Mouse (Mus musculus) C2C12 (cell line): ENCODE data around the gene Pik3r6. TPM values are rescaled to one million over a fixed set of nuclear protein-coding genes. Genes with fewer than 3 reads are reported as not detected.

Experiments
- H3K27me3 ChIP-seq: one replicate; pipeline ENCODE4 v1.6.1; 2011; ENCODE audit not compliant: control insufficient read depth, insufficient read depth, insufficient read length
- H3K36me3 ChIP-seq: one replicate; pipeline ENCODE4 v1.6.1; 2011; ENCODE audit not compliant: control insufficient read depth, insufficient read depth
- H3K4me3 ChIP-seq: one replicate; pipeline ENCODE4 v1.5.1; 2011; ENCODE audit warnings: mild to moderate bottlenecking, control low read depth; ENCODE audit not compliant: poor library complexity, insufficient read depth, severe bottlenecking
- H3K79me2 ChIP-seq: one replicate; pipeline ENCODE4 v1.6.1; 2011; ENCODE audit not compliant: control insufficient read depth, insufficient read depth
- H3K79me3 ChIP-seq: one replicate; pipeline ENCODE4 v1.6.1; 2011; ENCODE audit warnings: low read depth, control low read depth
- H3ac ChIP-seq: one replicate; pipeline ENCODE3; 2011; ENCODE audit warnings: low read depth; ENCODE audit not compliant: control insufficient read depth, insufficient read length
- CEBPB ChIP-seq: IDR thresholded peaks from one replicate; pipeline ENCODE4 v1.6.1; 2011; ENCODE audit warnings: low read depth, mild to moderate bottlenecking, control low read depth, moderate library complexity
- CTCF ChIP-seq: IDR thresholded peaks from one replicate; pipeline ENCODE4 v1.5.1; 2011; ENCODE audit not compliant: control insufficient read depth, insufficient read depth, insufficient read length
- FOSL1 ChIP-seq: IDR thresholded peaks from one replicate; pipeline ENCODE4 v1.8.0; 2011; ENCODE audit warnings: mild to moderate bottlenecking, low read length; ENCODE audit not compliant: poor library complexity, insufficient read depth, severe bottlenecking
- MAX ChIP-seq: IDR thresholded peaks from one replicate; pipeline ENCODE4 v1.6.1; 2011; ENCODE audit warnings: mild to moderate bottlenecking, control low read depth
- MYOD1 ChIP-seq: IDR thresholded peaks from one replicate; pipeline ENCODE4 v1.6.1; 2011; ENCODE audit warnings: low read depth; ENCODE audit not compliant: control insufficient read depth, insufficient read length
- MYOG ChIP-seq: IDR thresholded peaks from one replicate; pipeline ENCODE4 v1.6.1; 2011; ENCODE audit not compliant: control insufficient read depth, insufficient read length; ENCODE audit errors: extremely low read depth
- USF1 ChIP-seq: IDR thresholded peaks from one replicate; pipeline ENCODE4 v1.6.1; 2011; ENCODE audit warnings: low read depth, mild to moderate bottlenecking, control low read depth, moderate library complexity
- long read RNA-seq, 2 experiments: library from polyadenylated mRNA; unstranded; transcript quantifications; one replicate each; pipeline ENCODE4 v2.0.0; 2019 to 2020
- polyA plus RNA-seq: library from polyadenylated mRNA; unstranded; fragments of >200 nt; fragmentation: generic; extraction: Trizol; gene quantifications from one replicate; pipeline ENCODE4 v1.2.1, GENCODE M21; 2012; ENCODE audit warnings: missing spikeins

The Pik3r6 gene
- polyA plus RNA-seq, result not detected
- long read RNA-seq, experiment 1, result 0 reads
- long read RNA-seq, experiment 2, result 0 reads

DNA sequence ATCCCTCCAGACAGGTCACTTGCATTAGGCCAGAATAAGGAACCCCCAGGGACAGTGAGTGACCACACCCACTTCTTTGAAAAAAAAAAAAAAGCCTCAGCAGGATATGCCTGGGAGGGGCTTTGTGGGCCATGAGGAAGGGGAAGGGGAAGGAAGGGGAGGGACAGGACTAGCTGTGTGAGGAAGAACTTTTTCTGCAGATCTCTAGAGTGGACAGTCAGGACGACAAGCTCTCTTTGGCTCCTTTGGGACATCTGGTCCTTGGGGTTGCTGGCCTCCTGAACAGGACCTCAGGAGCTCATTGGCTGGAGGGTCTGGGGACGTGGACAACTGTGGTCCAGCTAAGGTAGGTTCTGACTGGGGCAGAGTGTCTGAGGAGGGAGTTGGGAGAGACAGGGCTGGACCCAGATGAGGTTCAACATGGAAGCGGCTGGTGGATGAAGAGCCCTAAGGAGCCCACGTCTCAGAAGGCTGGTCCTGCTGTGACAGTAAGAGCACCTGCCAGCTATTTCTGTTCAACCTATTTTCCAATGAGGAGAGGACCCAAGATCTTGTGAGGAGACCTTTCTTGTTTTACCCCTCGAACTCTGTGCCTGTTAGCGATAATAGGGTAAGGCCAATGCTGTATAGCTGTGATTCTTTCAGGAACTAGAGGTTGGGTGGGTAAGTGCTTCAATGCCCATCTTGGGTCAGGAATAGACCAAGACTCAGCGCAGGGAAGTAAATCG is at the start of gene Pik3r6:
TSS of gene Pik3r6 (plus strand) at position 118 of the 728 bp plus-strand sequence.
- H3K79me2 ChIP-seq, result no peaks in the 10 kb centered on the region
- no peaks in the 10 kb centered on the region for H3K36me3 ChIP-seq
- peaks cover 35% of the 10 kb centered on the region for H3K27me3 ChIP-seq
- no peak within 1 kb of the TSS for H3ac ChIP-seq
- H3K79me3 ChIP-seq, result no peaks in the 10 kb centered on the region
- no peak for TF ChIP-seq MAX
- no peak for TF ChIP-seq USF1
- no peak for TF ChIP-seq CTCF
- TF ChIP-seq MYOG, result no peak
- no peak for TF ChIP-seq CEBPB
- TF ChIP-seq MYOD1, result no peak
- TF ChIP-seq FOSL1, result no peak
- no peak within 1 kb of the TSS for H3K4me3 ChIP-seq

DNA sequence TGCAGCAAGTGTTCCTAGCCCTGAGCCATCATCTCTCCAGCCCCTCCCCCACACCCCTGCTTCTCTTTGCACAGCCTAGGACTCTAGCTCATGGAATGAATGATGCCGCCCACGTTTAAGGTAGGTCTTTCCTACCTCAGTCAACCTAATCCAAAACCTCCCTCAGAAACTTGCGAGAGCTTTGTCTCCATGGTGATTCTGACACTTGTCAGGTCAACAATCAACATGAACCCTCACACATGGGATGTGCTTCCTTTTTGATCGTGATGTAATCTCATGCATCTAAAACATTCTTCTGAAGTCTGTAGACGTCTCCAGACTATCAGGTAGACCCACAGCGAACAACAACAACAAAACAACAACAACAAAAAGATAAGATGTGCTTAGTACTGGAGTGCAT is 49.5 kb upstream of the Pik3r6 start:
- Histone ChIP-seq H3ac (no peak overlapping the region), H3K36me3 (no peaks in the 10 kb centered on the region), H3K79me2 (no peaks in the 10 kb centered on the region), H3K79me3 (no peaks in the 10 kb centered on the region), H3K27me3 (no peaks in the 10 kb centered on the region), H3K4me3 (no peak overlapping the region)
- TF ChIP-seq CTCF, result no peak
- TF ChIP-seq MYOD1, result no peak
- TF ChIP-seq MAX, result no peak
- TF ChIP-seq USF1, result no peak
- no peak for TF ChIP-seq FOSL1
- no peak for TF ChIP-seq MYOG
- no peak for TF ChIP-seq CEBPB

DNA sequence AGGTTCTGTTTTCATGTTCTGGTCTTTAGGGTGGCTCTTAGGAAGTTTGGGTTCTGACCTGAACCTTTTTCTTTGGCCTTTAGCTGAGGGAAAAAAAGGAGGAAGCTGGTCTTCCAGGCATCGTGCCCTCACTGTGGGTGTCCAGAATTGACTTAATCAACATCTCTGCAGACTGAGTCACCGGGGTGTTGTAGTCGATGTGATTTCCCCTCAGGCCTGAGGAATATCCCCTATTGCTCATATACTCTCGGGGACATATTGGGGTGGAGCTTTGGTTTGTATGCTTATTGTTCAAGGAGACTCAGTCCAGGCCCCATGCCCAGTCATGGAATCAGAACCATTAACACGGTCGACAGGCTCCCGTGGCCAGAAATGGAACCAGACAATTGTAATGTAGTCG is 44.7 kb upstream of the Pik3r6 start:
- no peaks in the 10 kb centered on the region for H3K27me3 ChIP-seq
- H3K79me2 ChIP-seq, result no peaks in the 10 kb centered on the region
- H3ac ChIP-seq, result no peak overlapping the region
- H3K36me3 ChIP-seq, result no peaks in the 10 kb centered on the region
- no peaks in the 10 kb centered on the region for H3K79me3 ChIP-seq
- TF ChIP-seq MYOG, result no peak
- peak; percentile 30 for TF ChIP-seq CEBPB
- peak; percentile 39 for TF ChIP-seq FOSL1
- no peak for TF ChIP-seq MYOD1
- TF ChIP-seq CTCF, result no peak
- TF ChIP-seq USF1, result no peak
- TF ChIP-seq MAX, result peak; percentile 76
- no peak overlapping the region for H3K4me3 ChIP-seq

DNA sequence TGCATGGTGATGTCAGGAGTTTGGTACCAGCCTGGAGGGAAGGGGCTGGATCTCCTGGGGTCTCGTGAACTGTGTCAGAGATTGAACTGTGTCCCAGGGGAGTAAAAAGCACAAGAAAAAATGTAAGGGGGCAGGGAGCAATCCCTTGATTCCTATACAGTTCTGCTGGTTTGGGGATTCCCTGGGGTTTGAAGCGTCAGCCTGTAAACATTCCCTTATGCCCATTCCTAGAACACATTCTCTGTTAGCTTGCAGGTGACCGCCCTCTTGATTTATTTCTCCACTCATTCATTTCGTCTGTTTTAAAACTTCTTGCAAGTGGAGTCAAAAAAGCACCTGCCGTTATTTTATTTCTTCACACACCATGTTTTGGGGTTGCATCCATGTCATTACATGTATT is 43.8 kb upstream of the Pik3r6 start:
- TF ChIP-seq CTCF (no peak), MAX (no peak), FOSL1 (no peak), CEBPB (no peak), USF1 (no peak), MYOG (no peak), MYOD1 (no peak)

DNA sequence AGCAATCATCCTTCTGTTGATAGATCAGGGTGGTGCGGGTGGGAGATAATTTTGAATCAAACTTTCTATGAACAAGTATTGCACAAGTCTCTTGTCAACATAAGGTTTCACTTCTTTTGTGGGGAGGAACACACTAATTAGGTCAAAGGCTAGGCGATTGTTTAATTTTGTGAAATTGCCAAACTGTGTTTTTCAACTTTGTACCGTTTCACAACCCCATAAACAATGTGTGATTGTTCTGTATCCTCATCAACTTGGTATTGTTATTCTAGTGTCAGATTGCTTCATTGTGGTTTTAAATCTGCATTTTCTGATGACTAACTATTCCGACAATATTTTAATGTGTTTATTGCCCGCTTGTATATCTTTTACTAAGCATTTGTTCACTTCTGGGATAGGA is 43.3 kb upstream of the Pik3r6 start:
- no peaks in the 10 kb centered on the region for H3K27me3 ChIP-seq
- H3K4me3 ChIP-seq, result no peak overlapping the region
- no peak overlapping the region for H3ac ChIP-seq
- no peaks in the 10 kb centered on the region for H3K36me3 ChIP-seq
- H3K79me2 ChIP-seq, result no peaks in the 10 kb centered on the region
- TF ChIP-seq USF1 (no peak), FOSL1 (no peak), MYOG (no peak), CEBPB (peak; percentile 86), CTCF (no peak), MYOD1 (no peak)
- H3K79me3 ChIP-seq, result no peaks in the 10 kb centered on the region

More for the DNA sequence above, 43.8 kb upstream of the Pik3r6 start:
- Histone ChIP-seq H3K36me3 (no peaks in the 10 kb centered on the region), H3K4me3 (no peak overlapping the region), H3K79me3 (no peaks in the 10 kb centered on the region), H3ac (no peak overlapping the region), H3K79me2 (no peaks in the 10 kb centered on the region), H3K27me3 (no peaks in the 10 kb centered on the region)
